Mouse (Mus musculus): ENCODE measurements around the gene Senp2.

Gene Senp2

DNA sequence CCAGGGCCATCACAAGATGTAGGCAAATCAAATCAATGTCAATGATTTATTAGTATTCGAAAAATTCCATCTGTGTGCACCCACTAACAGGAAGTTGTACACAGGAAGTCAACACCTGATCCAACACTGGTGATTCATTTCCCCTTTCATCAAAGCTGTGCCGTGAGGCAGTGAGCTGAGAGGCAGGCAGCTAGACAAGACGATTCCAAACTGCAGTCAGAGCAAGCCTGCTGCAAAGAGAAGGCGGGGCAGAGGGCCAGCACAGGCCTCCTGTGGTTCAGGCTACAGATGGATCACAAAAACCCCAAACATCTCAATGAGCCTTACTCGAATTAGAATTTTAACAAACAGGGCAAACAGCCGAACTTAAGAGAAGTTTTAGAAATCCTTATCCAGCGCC lies 88.4 kb downstream of the Senp2 start:
- no peak for DNase-seq (ENCODE audit: low spot score in 2 of 2)
